Mouse (Mus musculus): ENCODE data around the gene Dnah6. TPM values are rescaled to one million over a fixed set of nuclear protein-coding genes. Genes with fewer than 3 reads are reported as not detected.

Dnah6 gene
- total RNA-seq (2021): not detected
- long read RNA-seq, experiment 1: 0 reads
- long read RNA-seq, experiment 2: 0 reads

GRCm38 (mm10) chr6:73221189-73221957 lies at the start of gene Dnah6:
Gene Dnah6, minus strand, starts transcription at chr6:73221651.
- intact Hi-C loops (cut with DNase I): loop anchor here (10.0 kb wide), 1 partner anchor 587 kb away; no protein-coding TSS in a partner anchor
- DNase-seq: peak; percentile 74 to 81

- DNase-seq: no peak
- intact Hi-C loops (cut with DNase I): no loop called here
These were observed 47.9 kb upstream of the Dnah6 start for GRCm38 (mm10) chr6:73269374-73269773.

- intact Hi-C loops (cut with DNase I): no loop called here
These were observed 46.4 kb upstream of the Dnah6 start for GRCm38 (mm10) chr6:73267738-73268311.

GRCm38 (mm10) chr6:73264801-73265200 lies 43.4 kb upstream of the Dnah6 start:
- intact Hi-C loops (cut with DNase I): no loop called here

More at GRCm38 (mm10) chr6:73267738-73268311, 46.4 kb upstream of the Dnah6 start:
- no peak for DNase-seq

GRCm38 (mm10) chr6:73260110-73260509 lies 38.7 kb upstream of the Dnah6 start:
- no peak for DNase-seq
- intact Hi-C loops (cut with DNase I): no loop called here

More at GRCm38 (mm10) chr6:73264801-73265200, 43.4 kb upstream of the Dnah6 start:
- no peak for DNase-seq

- intact Hi-C loops (cut with DNase I): no loop called here
- no peak for DNase-seq
These were observed 35.6 kb upstream of the Dnah6 start for GRCm38 (mm10) chr6:73257068-73257467.

GRCm38 (mm10) chr6:73254307-73255228 lies 33.1 kb upstream of the Dnah6 start:
- no peak for DNase-seq
- intact Hi-C loops (cut with DNase I): no loop called here

GRCm38 (mm10) chr6:73253584-73253983 lies 32.1 kb upstream of the Dnah6 start:
- no peak for DNase-seq
- intact Hi-C loops (cut with DNase I): no loop called here

- intact Hi-C loops (cut with DNase I): no loop called here
- no peak for DNase-seq
These were observed 31.6 kb upstream of the Dnah6 start for GRCm38 (mm10) chr6:73253006-73253405.

GRCm38 (mm10) chr6:73252396-73252795 lies 30.9 kb upstream of the Dnah6 start:
- intact Hi-C loops (cut with DNase I): no loop called here
- no peak for DNase-seq

GRCm38 (mm10) chr6:73251336-73251735 lies 29.9 kb upstream of the Dnah6 start:
- intact Hi-C loops (cut with DNase I): no loop called here
- no peak for DNase-seq

- DNase-seq: no peak
- intact Hi-C loops (cut with DNase I): no loop called here
These were observed 28.4 kb upstream of the Dnah6 start for GRCm38 (mm10) chr6:73249851-73250250.

GRCm38 (mm10) chr6:73249049-73249422 lies 27.6 kb upstream of the Dnah6 start:
- intact Hi-C loops (cut with DNase I): no loop called here
- DNase-seq: no peak

- intact Hi-C loops (cut with DNase I): no loop called here
- peak; percentile 84 to 85 for DNase-seq
These were observed 27.0 kb upstream of the Dnah6 start, which contains the start of gene Suclg1 for GRCm38 (mm10) chr6:73248237-73249048. Gene Suclg1, plus strand, starts transcription at chr6:73248382.

- intact Hi-C loops (cut with DNase I): no loop called here
These were observed 26.0 kb upstream of the Dnah6 start for GRCm38 (mm10) chr6:73247452-73247851.

GRCm38 (mm10) chr6:73246821-73247220 lies 25.4 kb upstream of the Dnah6 start:
- intact Hi-C loops (cut with DNase I): no loop called here
- DNase-seq: no peak

More at GRCm38 (mm10) chr6:73247452-73247851, 26.0 kb upstream of the Dnah6 start:
- no peak for DNase-seq

GRCm38 (mm10) chr6:73235650-73236049 lies 14.2 kb upstream of the Dnah6 start:
- intact Hi-C loops (cut with DNase I): no loop called here
- no peak for DNase-seq

GRCm38 (mm10) chr6:73234302-73234900 lies 12.9 kb upstream of the Dnah6 start:
- intact Hi-C loops (cut with DNase I): no loop called here
- no peak for DNase-seq

- DNase-seq: no peak
These were observed 11.8 kb upstream of the Dnah6 start for GRCm38 (mm10) chr6:73233202-73233726.

More at GRCm38 (mm10) chr6:73233202-73233726, 11.8 kb upstream of the Dnah6 start:
- intact Hi-C loops (cut with DNase I): no loop called here
